Mouse (Mus musculus) liver, postnatal 0 days (tissue): Measurements from ENCODE around the gene Fam185a.

Experiments used
- CTCF ChIP-seq: sonication (generic); IDR thresholded peaks from 2 replicates; pipeline ENCODE4 v1.5.1; 2016; ENCODE audit warnings: antibody characterized with exemption, low read depth
- EP300 ChIP-seq: IDR thresholded peaks from 2 replicates; pipeline ENCODE4 v1.6.1; 2016; ENCODE audit warnings: antibody characterized with exemption, low read depth, mild to moderate bottlenecking

GRCm38 (mm10) chr5:21386432-21386831, 38.3 kb upstream of the Fam185a start:
- TF ChIP-seq EP300 (no peak), CTCF (no peak)
